Mouse (Mus musculus) ES-CJ7 (cell line): ENCODE measurements around the gene Camk2b.

ENCODE experiments used
- DNase-seq: peaks from one replicate; pipeline ENCODE4 v3.0.0; 2011; ENCODE audit warnings: low read depth, low spot score

Camk2b gene

GRCm38 (mm10) chr11:6050066-6050560 is 16.0 kb downstream of the Camk2b start:
- no peak for DNase-seq

- no peak for DNase-seq
These were observed 18.0 kb downstream of the Camk2b start for GRCm38 (mm10) chr11:6048208-6048607.

GRCm38 (mm10) chr11:6038929-6039328 is 27.2 kb downstream of the Camk2b start:
- DNase-seq = peak; percentile 90

GRCm38 (mm10) chr11:6037686-6038085 is 28.5 kb downstream of the Camk2b start:
- no peak for DNase-seq

- no peak for DNase-seq
These were observed 29.0 kb downstream of the Camk2b start for GRCm38 (mm10) chr11:6037198-6037597.

- no peak for DNase-seq
These were observed 29.7 kb downstream of the Camk2b start for GRCm38 (mm10) chr11:6036477-6036876.

GRCm38 (mm10) chr11:6035521-6035920 is 30.6 kb downstream of the Camk2b start:
- DNase-seq = no peak

- no peak for DNase-seq
These were observed 31.4 kb downstream of the Camk2b start for GRCm38 (mm10) chr11:6034740-6035139.

GRCm38 (mm10) chr11:6033801-6034200 is 32.4 kb downstream of the Camk2b start:
- no peak for DNase-seq

GRCm38 (mm10) chr11:6033147-6033546 is 33.0 kb downstream of the Camk2b start:
- DNase-seq = peak; percentile 58

- no peak for DNase-seq
These were observed 35.5 kb downstream of the Camk2b start for GRCm38 (mm10) chr11:6030650-6031049.

- no peak for DNase-seq
These were observed 36.4 kb downstream of the Camk2b start for GRCm38 (mm10) chr11:6029790-6030189.

GRCm38 (mm10) chr11:6028911-6029310 is 37.3 kb downstream of the Camk2b start:
- no peak for DNase-seq

- no peak for DNase-seq
These were observed 39.8 kb downstream of the Camk2b start for GRCm38 (mm10) chr11:6026361-6026760.

GRCm38 (mm10) chr11:6024923-6025652 is 41.1 kb downstream of the Camk2b start:
- DNase-seq = no peak

GRCm38 (mm10) chr11:6020897-6021839 is 45.0 kb downstream of the Camk2b start:
- no peak for DNase-seq

- DNase-seq = no peak
These were observed 45.8 kb downstream of the Camk2b start for GRCm38 (mm10) chr11:6020360-6020759.

- no peak for DNase-seq
These were observed 47.7 kb downstream of the Camk2b start for GRCm38 (mm10) chr11:6018218-6019010.

GRCm38 (mm10) chr11:6017484-6018140 is 48.5 kb downstream of the Camk2b start:
- DNase-seq = no peak

GRCm38 (mm10) chr11:6016797-6017395 is 49.3 kb downstream of the Camk2b start:
- no peak for DNase-seq

GRCm38 (mm10) chr11:6016368-6016767 is 49.8 kb downstream of the Camk2b start:
- peak; percentile 33 for DNase-seq
